Mouse (Mus musculus) heart, postnatal 0 days (tissue): ENCODE results near the gene Opn1sw.

Experiments
- CTCF ChIP-seq: IDR thresholded peaks from 2 replicates; pipeline ENCODE4 v1.5.1; 2016; ENCODE audit warnings: antibody characterized with exemption, control low read depth, low read depth
- EP300 ChIP-seq: IDR thresholded peaks from 2 replicates; pipeline ENCODE4 v1.6.1; 2016; ENCODE audit warnings: antibody characterized with exemption, low read depth

- TF ChIP-seq CTCF (no peak), EP300 (no peak)
Measured at GRCm38 (mm10) chr6:29382442-29382841, 5.8 kb downstream of the Opn1sw start.
